In genomic region chr9:42067950-42068349, GRCm38 (mm10) we compare ENCODE assay signal across 23 mouse cellular contexts. TPM values are rescaled to one million over a fixed set of nuclear protein-coding genes. Genes with fewer than 3 reads are reported as not detected.
A peak's percentile ranks its signal among the peaks of the same experiment; 100 is the strongest.
DNase-seq lines count a peak whose midpoint lies in the region; ATAC-seq lines count a peak whose summit lies in the region.
"Had no signal": no experiment of that assay in that cellular context is flagged by ENCODE, and none has a peak within 500 bp of the region (broad histone marks: within the 10 kb centered on the region; RNA-seq: fewer than 3 reads in every experiment).

No protein-coding gene starts in this region.

- 63% methylated on average over 9 of the region's 9 CpGs for WGBS in hindbrain, embryonic 13.5 days
- WGBS in hindbrain, embryonic 11.5 days = 68% methylated on average over 9 of the region's 9 CpGs
- WGBS in neural tube, embryonic 13.5 days = 58% methylated on average over 9 of the region's 9 CpGs

- H3K4me1 ChIP-seq in hindbrain, embryonic 13.5 days (replicated peaks) = peaks cover 33% of the 10 kb centered on the region
- no peaks in the 10 kb centered on the region for H3K4me1 ChIP-seq in hindbrain, embryonic 11.5 days (replicated peaks; ENCODE audit: control insufficient read depth, insufficient read depth, low read length)
- H3K4me1 ChIP-seq in neural tube, embryonic 13.5 days (replicated peaks) = peaks cover 23% of the 10 kb centered on the region
- H3K4me1 ChIP-seq: liver, embryonic 15.5 days had no signal

- H3K4me3 ChIP-seq in hindbrain, embryonic 13.5 days = no peak overlapping the region
- H3K4me3 ChIP-seq in hindbrain, embryonic 11.5 days (ENCODE audit: low read depth, low read length) = no peak overlapping the region
- H3K4me3 ChIP-seq in neural tube, embryonic 13.5 days = no peak overlapping the region
- H3K4me3 ChIP-seq: embryonic facial prominence, embryonic 12.5 days; limb, embryonic 15.5 days; liver, embryonic 15.5 days had no signal

- no peaks in the 10 kb centered on the region for H3K27me3 ChIP-seq in hindbrain, embryonic 13.5 days
- no peaks in the 10 kb centered on the region for H3K27me3 ChIP-seq in hindbrain, embryonic 11.5 days (ENCODE audit: control insufficient read depth, insufficient read depth, low read length)
- no peaks in the 10 kb centered on the region for H3K27me3 ChIP-seq in neural tube, embryonic 13.5 days
- H3K27me3 ChIP-seq: embryonic facial prominence, embryonic 12.5 days; limb, embryonic 15.5 days; liver, embryonic 15.5 days had no signal

- peaks cover 23% of the 10 kb centered on the region for H3K36me3 ChIP-seq in hindbrain, embryonic 13.5 days
- H3K36me3 ChIP-seq in hindbrain, embryonic 11.5 days (ENCODE audit: control insufficient read depth, insufficient read depth, low read length) = no peaks in the 10 kb centered on the region
- H3K36me3 ChIP-seq in neural tube, embryonic 13.5 days = peaks cover 23% of the 10 kb centered on the region
- H3K36me3 ChIP-seq: embryonic facial prominence, embryonic 12.5 days; limb, embryonic 15.5 days; liver, embryonic 15.5 days had no signal

- H3K9ac ChIP-seq in hindbrain, embryonic 13.5 days = no peak overlapping the region
- no peak overlapping the region for H3K9ac ChIP-seq in hindbrain, embryonic 11.5 days (ENCODE audit: low read depth, low read length)
- H3K9ac ChIP-seq in neural tube, embryonic 13.5 days = 0 out of 2 replicates have a peak overlapping the region, but pooled peaks have one; percentile 34
- H3K9ac ChIP-seq: embryonic facial prominence, embryonic 12.5 days; forebrain, postnatal 0 days; limb, embryonic 15.5 days; liver, embryonic 15.5 days had no signal

- H3K9me3 ChIP-seq in hindbrain, embryonic 13.5 days = no peaks in the 10 kb centered on the region
- H3K9me3 ChIP-seq in hindbrain, embryonic 11.5 days (ENCODE audit: control insufficient read depth, low read length) = no peaks in the 10 kb centered on the region
- no peaks in the 10 kb centered on the region for H3K9me3 ChIP-seq in neural tube, embryonic 13.5 days
- H3K9me3 ChIP-seq: embryonic facial prominence, embryonic 12.5 days; limb, embryonic 15.5 days; liver, embryonic 15.5 days had no signal

- no peak overlapping the region for H3K4me2 ChIP-seq in hindbrain, embryonic 13.5 days
- no peak overlapping the region for H3K4me2 ChIP-seq in hindbrain, embryonic 11.5 days (replicated peaks; ENCODE audit: low read depth, low read length)
- H3K4me2 ChIP-seq in neural tube, embryonic 13.5 days = no peak overlapping the region
- H3K4me2 ChIP-seq: embryonic facial prominence, embryonic 12.5 days; heart, embryonic 11.5 days; limb, embryonic 15.5 days; liver, embryonic 15.5 days had no signal

- intact Hi-C loops in gastrocnemius, postnatal 14 days (cut with DNase I; ENCODE audit: low total_unique reads) = no loop called here

- peak overlapping the region; percentile 44 for H3K27ac ChIP-seq in hindbrain, embryonic 13.5 days
- no peak overlapping the region for H3K27ac ChIP-seq in hindbrain, embryonic 11.5 days (ENCODE audit: low read depth, low read length)
- peak overlapping the region; percentile 59 for H3K27ac ChIP-seq in neural tube, embryonic 13.5 days (replicated peaks)
- H3K27ac ChIP-seq: embryonic facial prominence, embryonic 12.5 days; limb, embryonic 15.5 days; liver, embryonic 15.5 days had no signal

- no peak for DNase-seq in hindbrain, embryonic 11.5 days (ENCODE audit: low spot score)
- DNase-seq in lung, postnatal 36 days = peak; percentile 6
- no peak for DNase-seq in lung, postnatal 10 days
- DNase-seq in brain, adult 2 months (ENCODE audit: low read depth, low spot score) = peak; percentile 52
- no peak for DNase-seq in gastrocnemius, postnatal 14 days
- DNase-seq: adrenal gland, postnatal 10 days; cerebellum, adult 2 months; cerebellum, postnatal 25 days; forebrain, postnatal 0 days; kidney, postnatal 36 days; left cerebral cortex, postnatal 4 days; lung, postnatal 14 days; retina, postnatal 1 day; right cerebral cortex, postnatal 25 days; thymus, postnatal 14 days had no signal

- ATAC-seq in hindbrain, embryonic 13.5 days (ENCODE audit: low FRiP score) = no peak
- no peak for ATAC-seq in hindbrain, embryonic 11.5 days (ENCODE audit: low FRiP score)
- no peak for ATAC-seq in neural tube, embryonic 13.5 days (ENCODE audit: low read depth)
- ATAC-seq: forebrain, postnatal 0 days; intestine, postnatal 0 days had no signal

RNA-seq across cellular contexts. Expression of gene Sorl1, which starts 56.1 kb away (rescaled TPM):
- 12.3 and 12.8 TPM in 2 replicates for polyA plus RNA-seq in hindbrain, embryonic 13.5 days (2015; fragmentation: Nextera tagmentation; extraction: Ambion mirVana)
- 7.4 and 7.6 TPM in 2 replicates for polyA plus RNA-seq in hindbrain, embryonic 11.5 days (2014; fragmentation: Nextera tagmentation; extraction: Ambion mirVana)
- 12.1 and 12.7 TPM in 2 replicates for polyA plus RNA-seq in neural tube, embryonic 13.5 days (2015; fragmentation: Nextera tagmentation; extraction: Ambion mirVana)
- 10 to 100 TPM; 31.8 to 33.4 TPM for total RNA-seq in gastrocnemius, postnatal 14 days (2021)
- total RNA-seq: MEL had no signal

Comparison
In these comparisons a context has a peak if more than half of its experiments do, and no peak if none do; other contexts are left out.
1. DNase-seq: peak in lung, postnatal 36 days (single experiment) and brain, adult 2 months (single experiment); none in hindbrain, embryonic 11.5 days (single experiment), lung, postnatal 10 days (single experiment) and gastrocnemius, postnatal 14 days (single experiment).